Mouse (Mus musculus): Measurements from ENCODE around the gene Gm20671. TPM values are rescaled to one million over a fixed set of nuclear protein-coding genes. Genes with fewer than 3 reads are reported as not detected.
"Not testable (repeated sequence)": the region's sequence is repeated elsewhere in the genome, so short reads cannot be mapped to it uniquely, and the experiment has no call there.

Gene Gm20671
- polyA plus RNA-seq, 1 experiment from 2014 or later: not detected

DNA sequence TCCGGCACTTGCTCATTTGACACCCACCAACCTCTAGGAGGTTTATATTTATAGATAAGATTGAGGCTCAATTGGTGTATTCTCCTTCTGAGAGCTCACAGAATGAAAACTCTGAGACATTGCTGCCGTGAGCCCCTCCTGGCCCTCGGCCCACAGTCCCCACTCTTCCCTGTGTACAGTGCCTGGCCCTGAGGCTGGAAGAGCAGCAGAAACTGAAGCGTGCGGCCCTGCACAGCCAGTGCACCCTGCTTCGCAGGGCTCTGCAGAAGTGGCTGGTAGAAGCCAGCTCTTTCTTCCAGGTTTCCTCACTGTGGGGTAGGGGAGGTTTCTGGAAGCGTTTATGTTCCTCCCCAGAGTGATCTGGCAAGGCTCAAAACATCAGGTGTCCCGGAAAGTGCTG is 104.2 kb downstream of the Gm20671 start:
- H3K36me3 ChIP-seq; H3K9me3 ChIP-seq (replicated peaks); H3K27ac ChIP-seq; H3K9ac ChIP-seq; H3K27me3 ChIP-seq; H3K4me3 ChIP-seq (replicated peaks); H3K4me1 ChIP-seq; H3K4me2 ChIP-seq: not testable (repeated sequence)
- 82% methylated on average over 8 of the region's 8 CpGs for WGBS
- 0 out of 2 replicates have a peak, but pooled peaks have one; percentile 24 for ATAC-seq (replicated peaks; ENCODE audit: low FRiP score)

DNA sequence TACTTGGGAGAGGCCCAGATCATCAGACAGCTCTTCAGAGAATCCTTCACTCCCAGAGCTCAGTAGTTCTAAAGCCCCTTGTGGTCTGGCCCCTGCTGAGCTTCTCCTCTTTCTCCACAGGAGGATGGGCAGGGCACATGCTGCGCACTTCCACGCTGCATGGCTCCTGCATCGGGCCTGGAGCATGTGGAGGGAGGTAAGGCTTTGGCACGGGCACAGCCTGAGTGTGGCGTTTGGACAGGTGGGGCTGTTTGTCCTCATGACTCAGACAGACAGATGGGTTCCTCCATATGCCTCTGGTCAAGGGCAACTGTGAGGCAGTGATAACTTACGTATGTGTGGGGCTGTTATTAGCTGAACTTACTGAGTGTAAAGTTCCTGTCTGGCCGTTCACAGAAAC is 104.6 kb downstream of the Gm20671 start:
- no peaks in the 10 kb centered on the region for H3K27me3 ChIP-seq
- 74% methylated on average over 7 of the region's 7 CpGs for WGBS
- H3K9ac ChIP-seq: no peak overlapping the region
- no peak overlapping the region for H3K27ac ChIP-seq
- H3K36me3 ChIP-seq: no peaks in the 10 kb centered on the region
- ATAC-seq (replicated peaks; ENCODE audit: low FRiP score): no peak
- no peak overlapping the region for H3K4me2 ChIP-seq
- H3K4me1 ChIP-seq: peaks cover 3% of the 10 kb centered on the region
- H3K9me3 ChIP-seq (replicated peaks): no peaks in the 10 kb centered on the region
- H3K4me3 ChIP-seq (replicated peaks): no peak overlapping the region

DNA sequence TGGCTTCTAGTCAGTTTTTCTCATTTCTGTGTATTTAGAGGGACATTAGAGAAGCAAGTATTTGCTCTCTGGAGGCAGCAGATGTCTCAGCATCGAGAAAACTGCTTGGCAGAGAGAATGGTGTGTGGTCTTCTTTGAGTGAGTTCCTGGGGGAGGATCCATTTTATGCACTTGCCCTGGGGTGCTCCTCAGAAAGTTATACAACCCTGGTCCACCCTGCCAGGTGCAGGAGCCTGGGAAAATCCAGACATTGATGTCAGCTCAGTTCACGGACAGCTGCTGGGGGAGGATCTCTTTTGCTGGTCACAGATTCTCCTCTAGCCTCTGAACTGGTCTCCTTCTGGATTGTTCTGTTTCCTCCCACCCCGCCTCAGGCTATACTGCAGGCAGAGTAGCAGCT is 105.6 kb downstream of the Gm20671 start:
- ATAC-seq (replicated peaks; ENCODE audit: low FRiP score): no peak
- Histone ChIP-seq H3K9me3 (replicated peaks) (no peaks in the 10 kb centered on the region), H3K27me3 (no peaks in the 10 kb centered on the region), H3K4me2 (no peak overlapping the region), H3K4me1 (peaks cover 3% of the 10 kb centered on the region), H3K4me3 (replicated peaks) (no peak overlapping the region), H3K9ac (no peak overlapping the region), H3K36me3 (no peaks in the 10 kb centered on the region), H3K27ac (no peak overlapping the region)
- WGBS: 34% methylated on average over 3 of the region's 3 CpGs

DNA sequence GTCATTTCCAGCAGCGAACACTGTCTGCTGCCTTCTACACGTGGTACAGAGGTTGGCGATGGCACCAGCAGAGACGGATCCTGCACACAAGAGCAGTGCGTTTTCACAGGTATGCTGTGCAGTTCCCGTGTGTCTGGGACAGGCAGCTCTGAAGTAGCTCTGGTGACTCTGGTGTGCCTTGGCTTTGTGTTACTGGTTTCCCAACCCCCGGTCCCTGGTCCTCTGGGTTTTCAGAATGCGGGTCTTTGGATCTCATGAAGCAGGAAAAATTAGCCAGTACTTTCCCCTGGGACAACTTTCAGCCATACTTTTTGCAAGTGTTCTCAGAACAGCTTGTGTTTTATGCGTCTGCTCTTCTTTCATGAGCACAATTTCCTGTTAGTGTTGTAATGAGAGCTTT is 106.5 kb downstream of the Gm20671 start:
- Histone ChIP-seq H3K4me1 (peaks cover 3% of the 10 kb centered on the region), H3K4me3 (replicated peaks) (no peak overlapping the region), H3K27ac (no peak overlapping the region), H3K36me3 (no peaks in the 10 kb centered on the region), H3K4me2 (no peak overlapping the region), H3K9me3 (replicated peaks) (no peaks in the 10 kb centered on the region), H3K9ac (no peak overlapping the region), H3K27me3 (no peaks in the 10 kb centered on the region)
- WGBS: 69% methylated on average over 9 of the region's 9 CpGs
- ATAC-seq (replicated peaks; ENCODE audit: low FRiP score): no peak

DNA sequence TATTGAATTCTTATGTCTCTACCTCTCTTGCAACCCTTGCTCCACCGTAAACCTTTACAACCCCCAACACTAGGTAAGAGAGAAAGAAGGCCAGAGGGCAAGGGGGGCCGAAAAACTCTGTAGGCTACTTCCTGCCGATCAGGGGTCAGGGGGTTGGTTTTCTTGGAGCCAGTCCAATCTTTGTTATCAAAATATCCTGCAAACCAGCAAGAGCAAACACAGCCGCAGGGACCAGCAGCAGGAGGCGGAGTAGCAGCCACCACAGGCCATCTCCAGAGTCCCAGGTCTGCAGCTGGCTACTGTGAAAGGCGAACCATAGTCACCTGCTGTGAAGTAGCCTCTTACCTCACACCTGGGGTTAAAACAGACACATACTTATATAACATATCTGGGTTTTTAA is 108.0 kb downstream of the Gm20671 start:
- 37% methylated on average over 6 of the region's 6 CpGs for WGBS
- no peak overlapping the region for H3K4me3 ChIP-seq (replicated peaks)
- no peak overlapping the region for H3K4me2 ChIP-seq
- no peaks in the 10 kb centered on the region for H3K27me3 ChIP-seq
- no peak overlapping the region for H3K27ac ChIP-seq
- no peak overlapping the region for H3K9ac ChIP-seq
- ATAC-seq (replicated peaks; ENCODE audit: low FRiP score): no peak
- no peaks in the 10 kb centered on the region for H3K36me3 ChIP-seq
- peaks cover 3% of the 10 kb centered on the region for H3K4me1 ChIP-seq
- H3K9me3 ChIP-seq (replicated peaks): no peaks in the 10 kb centered on the region

DNA sequence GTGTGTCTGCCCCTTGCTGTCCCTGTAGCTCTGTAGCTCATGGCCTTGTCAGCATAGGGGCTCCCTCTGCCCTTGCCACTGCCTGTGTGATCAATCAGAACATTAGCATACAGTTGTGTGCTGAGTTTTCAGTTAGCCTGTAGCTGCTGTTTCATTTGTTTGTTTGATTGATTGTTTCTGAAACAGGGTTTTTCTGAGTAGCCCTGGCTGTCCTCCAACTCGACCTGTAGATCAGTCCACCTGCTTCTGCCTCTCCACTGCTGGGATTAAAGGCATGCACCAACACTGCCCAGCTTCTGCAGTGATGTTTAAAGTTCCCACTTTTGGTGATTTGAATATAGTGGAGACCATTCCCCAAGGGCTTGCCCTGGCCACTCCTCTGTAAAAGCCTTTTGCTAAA is 109.2 kb downstream of the Gm20671 start:
- no peak for ATAC-seq (replicated peaks; ENCODE audit: low FRiP score)
- Histone ChIP-seq H3K4me2 (no peak overlapping the region), H3K4me1 (peaks cover 10% of the 10 kb centered on the region), H3K9ac (no peak overlapping the region), H3K4me3 (replicated peaks) (no peak overlapping the region), H3K9me3 (replicated peaks) (no peaks in the 10 kb centered on the region), H3K27me3 (no peaks in the 10 kb centered on the region), H3K27ac (no peak overlapping the region), H3K36me3 (no peaks in the 10 kb centered on the region)
- WGBS: 47% methylated on average over 1 of the region's 1 CpGs

DNA sequence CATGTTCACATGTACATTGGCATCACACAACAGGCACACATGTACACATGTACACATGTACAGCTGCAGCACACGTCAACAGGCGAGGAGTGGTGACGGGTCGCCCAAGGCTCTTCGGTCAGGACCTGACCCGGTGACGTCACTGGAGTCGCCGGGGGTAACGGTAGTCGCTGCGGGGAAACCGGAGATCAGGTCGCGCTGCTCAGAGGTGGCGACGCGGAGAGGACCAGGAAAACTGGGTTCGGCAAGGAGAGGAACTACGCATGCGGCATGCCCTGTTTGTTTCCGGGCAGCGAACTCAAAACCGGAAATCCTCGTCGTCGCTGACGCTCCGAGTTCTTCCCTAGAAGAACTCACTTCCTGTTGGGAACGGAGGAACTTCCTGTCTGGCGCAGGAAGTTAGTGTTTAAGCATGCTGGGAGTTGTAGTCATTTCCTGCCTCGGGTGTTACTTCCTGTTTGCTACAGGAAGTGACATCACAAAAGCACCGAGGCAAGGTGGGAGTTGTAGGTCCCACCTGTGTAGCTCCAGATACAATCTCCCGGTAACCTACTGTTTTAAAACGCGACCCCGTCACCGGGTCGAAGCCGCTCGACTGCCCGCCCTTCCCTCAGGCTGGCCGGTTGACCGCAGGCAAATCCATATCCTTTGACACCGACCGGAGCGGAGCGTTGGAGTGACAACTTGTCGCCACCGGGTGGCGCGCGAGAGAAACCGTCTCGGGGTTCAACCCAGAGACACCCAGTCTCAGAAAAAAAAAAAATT is 113.0 kb downstream of the Gm20671 start:
- H3K4me1 ChIP-seq: peaks cover 9% of the 10 kb centered on the region
- H3K36me3 ChIP-seq: no peaks in the 10 kb centered on the region
- H3K27me3 ChIP-seq: no peaks in the 10 kb centered on the region
- WGBS: under 1% methylated on average over 55 of the region's 55 CpGs
- peak overlapping the region; percentile 97 for H3K27ac ChIP-seq
- peak; percentile 98 for ATAC-seq (replicated peaks; ENCODE audit: low FRiP score)
- peak overlapping the region; percentile 61 for H3K9ac ChIP-seq
- H3K4me2 ChIP-seq: peak overlapping the region; percentile 71
- H3K9me3 ChIP-seq (replicated peaks): no peaks in the 10 kb centered on the region
- H3K4me3 ChIP-seq (replicated peaks): peak overlapping the region; percentile 74

DNA sequence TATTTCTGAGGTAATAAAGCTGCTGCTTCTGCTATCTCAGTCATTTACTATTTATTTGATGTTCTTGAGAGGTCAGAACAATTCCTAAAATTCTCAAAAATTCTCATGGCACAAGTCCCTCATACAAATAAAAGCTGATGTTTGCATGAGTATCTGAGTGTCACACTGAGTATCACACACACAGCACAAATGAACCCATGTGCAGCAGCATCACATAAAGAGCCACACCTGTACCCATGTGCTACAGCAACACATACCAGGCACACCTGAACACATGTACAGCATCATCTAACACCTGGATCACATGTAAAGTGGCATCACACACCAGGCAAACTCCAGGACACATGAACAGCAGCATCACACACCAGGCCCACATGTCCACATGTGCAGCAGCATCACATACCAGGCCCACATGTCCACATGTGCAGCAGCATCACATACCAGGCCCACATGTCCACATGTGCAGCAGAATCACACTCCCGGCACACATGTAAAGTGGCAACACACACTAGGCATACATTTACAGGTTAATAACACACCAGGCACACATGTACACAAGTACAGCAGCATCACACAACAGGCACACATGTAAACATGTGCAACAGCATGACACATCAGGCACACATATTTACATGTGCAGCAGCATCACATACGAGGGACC is 113.7 kb downstream of the Gm20671 start:
- Histone ChIP-seq H3K4me3 (replicated peaks) (peak overlapping the region; percentile 74), H3K4me2 (peak overlapping the region; percentile 71), H3K27me3 (no peaks in the 10 kb centered on the region), H3K9me3 (replicated peaks) (no peaks in the 10 kb centered on the region), H3K36me3 (no peaks in the 10 kb centered on the region), H3K4me1 (peaks cover 7% of the 10 kb centered on the region), H3K27ac (peak overlapping the region; percentile 97), H3K9ac (peak overlapping the region; percentile 61)
- no peak; the same call in 1 of the 2 replicates for ATAC-seq (replicated peaks; ENCODE audit: low FRiP score)
- WGBS: 28% methylated on average over 2 of the region's 2 CpGs

DNA sequence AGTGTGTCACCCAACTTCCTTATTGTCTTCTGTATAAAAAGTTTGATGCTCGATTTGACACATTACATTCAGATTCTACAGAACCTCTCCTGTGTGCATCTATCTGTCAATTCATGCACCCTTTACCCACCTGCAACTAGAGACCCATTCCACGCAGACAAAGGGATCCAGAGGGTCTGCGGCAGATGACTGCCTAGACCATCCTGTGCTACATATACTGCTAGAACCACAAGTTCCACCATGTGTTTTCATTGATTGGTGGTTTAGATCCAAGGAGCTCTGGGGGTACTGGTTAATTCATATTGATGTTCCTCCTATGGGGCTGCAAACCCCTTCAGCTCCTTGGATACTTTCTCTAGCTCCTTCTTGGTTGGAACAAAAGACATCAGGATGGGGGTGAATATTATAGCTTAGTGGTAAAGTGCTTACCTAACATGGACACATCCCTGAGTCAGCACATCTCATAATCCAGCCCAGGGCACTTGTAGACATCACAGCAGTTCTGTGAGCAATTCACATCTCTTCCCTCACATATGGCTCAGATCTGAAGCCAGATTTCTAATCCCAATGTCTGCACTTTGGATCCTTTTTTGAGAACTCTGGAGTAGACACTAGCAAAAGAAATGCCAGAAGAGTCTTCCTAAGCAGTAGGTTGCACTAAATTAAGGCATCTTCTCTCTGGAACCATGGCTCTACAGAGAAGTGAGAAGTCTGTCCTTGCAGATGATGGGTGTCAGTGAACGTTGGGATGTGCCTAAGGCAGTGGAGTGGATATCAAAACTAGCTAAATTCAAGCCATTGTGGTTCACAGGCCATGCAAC is 114.5 kb downstream of the Gm20671 start:
- Histone ChIP-seq H3K9ac (no peak overlapping the region), H3K36me3 (no peaks in the 10 kb centered on the region), H3K4me3 (replicated peaks) (peak overlapping the region; percentile 74), H3K4me1 (peaks cover 7% of the 10 kb centered on the region), H3K4me2 (peak overlapping the region; percentile 71), H3K9me3 (replicated peaks) (no peaks in the 10 kb centered on the region), H3K27ac (peak overlapping the region; percentile 97), H3K27me3 (no peaks in the 10 kb centered on the region)
- ATAC-seq (replicated peaks; ENCODE audit: low FRiP score): no peak
- WGBS: 63% methylated on average over 4 of the region's 4 CpGs

DNA sequence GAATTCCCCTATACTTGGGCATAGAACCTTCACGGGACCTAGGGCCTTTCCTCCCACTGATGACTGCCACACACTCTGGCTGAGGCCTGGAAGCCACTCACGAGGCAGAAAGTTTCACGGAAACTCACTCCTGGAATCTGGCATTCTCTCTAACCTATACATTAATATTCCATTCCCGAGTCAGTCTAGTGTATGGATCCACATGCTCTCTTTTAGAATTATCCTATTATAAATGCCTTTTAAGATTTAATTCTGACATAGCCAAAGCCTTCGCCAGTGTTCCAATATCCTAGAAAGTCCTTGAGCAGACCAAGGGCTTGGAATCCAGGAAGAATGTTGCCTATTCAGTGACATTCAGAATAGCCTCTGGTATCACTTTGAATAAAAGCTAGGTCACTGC is 115.4 kb downstream of the Gm20671 start:
- Histone ChIP-seq H3K9me3 (replicated peaks) (no peaks in the 10 kb centered on the region), H3K4me1 (peaks cover 7% of the 10 kb centered on the region), H3K4me3 (replicated peaks) (no peak overlapping the region), H3K27me3 (no peaks in the 10 kb centered on the region), H3K9ac (no peak overlapping the region), H3K4me2 (no peak overlapping the region), H3K36me3 (no peaks in the 10 kb centered on the region), H3K27ac (no peak overlapping the region)
- ATAC-seq (replicated peaks; ENCODE audit: low FRiP score): no peak
- 73% methylated on average over 5 of the region's 5 CpGs for WGBS

DNA sequence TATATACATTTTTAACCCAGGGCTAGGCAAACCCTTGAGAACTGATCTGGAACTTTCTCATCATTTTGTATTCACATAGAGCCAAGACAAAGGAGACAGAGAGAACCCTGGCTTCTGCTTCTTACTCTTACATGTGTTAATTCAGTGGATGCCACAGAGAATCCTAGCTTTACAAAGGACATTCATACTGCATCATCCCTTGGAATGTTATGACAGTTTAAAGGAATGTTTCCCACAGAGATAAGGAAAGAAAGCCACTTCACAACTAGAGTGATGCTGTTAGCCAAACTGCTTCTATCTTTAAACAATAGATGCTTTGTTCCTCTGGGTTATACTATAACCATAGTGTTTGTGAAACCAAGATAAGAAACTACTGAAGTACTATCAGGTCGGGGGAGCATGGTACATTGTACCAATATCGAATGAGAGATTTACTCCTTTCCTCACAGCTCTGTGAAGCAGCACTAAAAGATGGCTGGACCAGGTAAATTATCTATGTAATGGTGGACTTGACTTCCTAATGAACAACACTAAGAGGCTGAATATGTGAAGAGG is 120.6 kb downstream of the Gm20671 start:
- ATAC-seq (replicated peaks; ENCODE audit: low FRiP score): no peak
- no peak overlapping the region for H3K27ac ChIP-seq
- H3K4me1 ChIP-seq: no peaks in the 10 kb centered on the region
- WGBS: 64% methylated on average over 2 of the region's 2 CpGs
- H3K27me3 ChIP-seq: no peaks in the 10 kb centered on the region
- H3K4me2 ChIP-seq: no peak overlapping the region
- H3K4me3 ChIP-seq (replicated peaks): no peak overlapping the region
- no peaks in the 10 kb centered on the region for H3K9me3 ChIP-seq (replicated peaks)
- no peaks in the 10 kb centered on the region for H3K36me3 ChIP-seq
- no peak overlapping the region for H3K9ac ChIP-seq
